Mouse (Mus musculus): ENCODE data around the gene P4hb. TPM values are rescaled to one million over a fixed set of nuclear protein-coding genes. Genes with fewer than 3 reads are reported as not detected.

The P4hb gene
- total and polyA plus RNA-seq, 3 experiments: 563 to 1,152 (median 625) TPM

GRCm38 (mm10) chr11:120530085-120530964 is 42.7 kb downstream of the P4hb start, which contains the start of gene Gcgr:
TSS of gene Gcgr (plus strand) at chr11:120530699.
- H3K27me3 ChIP-seq (ENCODE audit: control insufficient read depth in 1 of 2, insufficient read depth in 2 of 2, low read length in 2 of 2): peaks cover 5 to 10% of the 10 kb centered on the region in 2 experiments; a peak in 2 of 4 replicates
- no peak within 1 kb of the TSS for H3K27ac ChIP-seq (ENCODE audit: control insufficient read depth, low read depth, low read length)
- H3K36me3 ChIP-seq (ENCODE audit: control insufficient read depth in 1 of 2, insufficient read depth in 2 of 2, low read length in 2 of 2): peaks cover 0 to 15% of the 10 kb centered on the region in 2 experiments; a peak in 2 of 4 replicates
- no peak for DNase-seq (ENCODE audit: low read depth, low spot score)
- H3K4me3 ChIP-seq (ENCODE audit: control insufficient read depth in 1 of 2, insufficient read depth in 1 of 2, low read depth in 2 of 2, low read length in 2 of 2): no peak within 1 kb of the TSS
- no peak for TF ChIP-seq KAT2A (conservative IDR thresholded peaks at IDR 0.05; ENCODE audit: low read depth, low read length)
- TF ChIP-seq TAL1 (IDR thresholded peaks at IDR 0.05; ENCODE audit: low read length): no peak
- TF ChIP-seq ZNF384 (IDR thresholded peaks at IDR 0.05; ENCODE audit: low read depth, low read length): no peak
- no peak for TF ChIP-seq ZKSCAN1 (IDR thresholded peaks at IDR 0.05; ENCODE audit: low read depth, low read length)
- no peak for TF ChIP-seq RAD21 (IDR thresholded peaks at IDR 0.05; ENCODE audit: low read depth, low read length)
- TF ChIP-seq POLR2AphosphoS2 (IDR thresholded peaks at IDR 0.05; ENCODE audit: low read length): no peak
- TF ChIP-seq UBTF (IDR thresholded peaks at IDR 0.05; ENCODE audit: borderline replicate concordance, insufficient read depth, low read depth, low read length): no peak
- TF ChIP-seq MXI1 (IDR thresholded peaks at IDR 0.05; ENCODE audit: low read depth, low read length): no peak
- TF ChIP-seq HCFC1 (IDR thresholded peaks at IDR 0.05; ENCODE audit: low read depth, low read length): no peak
- H3K4me1 ChIP-seq (ENCODE audit: control insufficient read depth in 1 of 2, insufficient read depth in 2 of 2, low read length in 2 of 2): peaks cover 4 to 24% of the 10 kb centered on the region in 2 experiments
- H3K9me3 ChIP-seq (replicated peaks; ENCODE audit: insufficient read depth, low read length): no peaks in the 10 kb centered on the region
- no peaks in the 10 kb centered on the region for H3K79me2 ChIP-seq (ENCODE audit: control insufficient read depth, insufficient read depth, low read length, poor library complexity)
- no peak within 1 kb of the TSS for H3K9ac ChIP-seq (ENCODE audit: control insufficient read depth, low read depth, low read length, poor library complexity, severe bottlenecking)

GRCm38 (mm10) chr11:120528903-120529302 is 44.1 kb downstream of the P4hb start:
- no peaks in the 10 kb centered on the region for H3K79me2 ChIP-seq (ENCODE audit: control insufficient read depth, insufficient read depth, low read length, poor library complexity)

More at GRCm38 (mm10) chr11:120528903-120529302, 44.1 kb downstream of the P4hb start:
- no peak for DNase-seq (ENCODE audit: low read depth, low spot score)
- H3K36me3 ChIP-seq (ENCODE audit: control insufficient read depth in 1 of 2, insufficient read depth in 2 of 2, low read length in 2 of 2): peaks cover 0 to 15% of the 10 kb centered on the region in 2 experiments; a peak in 2 of 4 replicates
- H3K27ac ChIP-seq (ENCODE audit: control insufficient read depth, low read depth, low read length): no peak overlapping the region
- H3K9me3 ChIP-seq (replicated peaks; ENCODE audit: insufficient read depth, low read length): no peaks in the 10 kb centered on the region
- no peak for TF ChIP-seq TBP (IDR thresholded peaks at IDR 0.05; ENCODE audit: low read depth, low read length)
- TF ChIP-seq MYB (IDR thresholded peaks at IDR 0.05; ENCODE audit: low read depth, low read length): no peak
- TF ChIP-seq MAX (IDR thresholded peaks at IDR 0.05; ENCODE audit: low read length): no peak
- no peak for TF ChIP-seq RCOR1 (IDR thresholded peaks at IDR 0.05; ENCODE audit: low read depth, low read length)
- TF ChIP-seq CHD2 (IDR thresholded peaks at IDR 0.05; ENCODE audit: low read length): no peak
- no peak for TF ChIP-seq ZMIZ1 (IDR thresholded peaks at IDR 0.05; ENCODE audit: low read depth, low read length)
- no peak for TF ChIP-seq KAT2A (conservative IDR thresholded peaks at IDR 0.05; ENCODE audit: low read depth, low read length)
- TF ChIP-seq TAL1 (IDR thresholded peaks at IDR 0.05; ENCODE audit: low read length): no peak
- no peak for TF ChIP-seq NRF1 (IDR thresholded peaks at IDR 0.05; ENCODE audit: insufficient read depth, low read depth, low read length, poor library complexity, severe bottlenecking)
- no peak for TF ChIP-seq ZKSCAN1 (IDR thresholded peaks at IDR 0.05; ENCODE audit: low read depth, low read length)
- no peak for TF ChIP-seq ZNF384 (IDR thresholded peaks at IDR 0.05; ENCODE audit: low read depth, low read length)
- TF ChIP-seq POLR2AphosphoS5 (IDR thresholded peaks at IDR 0.05; ENCODE audit: borderline replicate concordance, low read depth, low read length): no peak
- TF ChIP-seq TCF12 (IDR thresholded peaks at IDR 0.05; ENCODE audit: low read depth, low read length): no peak
- TF ChIP-seq NELFE (IDR thresholded peaks at IDR 0.05; ENCODE audit: low read depth, low read length): no peak
- no peak for TF ChIP-seq SMC3 (IDR thresholded peaks at IDR 0.05; ENCODE audit: low read depth, low read length)
- TF ChIP-seq MEF2A (IDR thresholded peaks at IDR 0.05; ENCODE audit: extremely low read depth, insufficient replicate concordance, low read depth, low read length, poor library complexity, severe bottlenecking): no peak
- no peak for TF ChIP-seq USF1 (IDR thresholded peaks at IDR 0.05; ENCODE audit: low read depth, low read length)
- no peak overlapping the region for H3K9ac ChIP-seq (ENCODE audit: control insufficient read depth, low read depth, low read length, poor library complexity, severe bottlenecking)
- H3K27me3 ChIP-seq (ENCODE audit: control insufficient read depth in 1 of 2, insufficient read depth in 2 of 2, low read length in 2 of 2): peaks cover 5 to 10% of the 10 kb centered on the region in 2 experiments; a peak in 2 of 4 replicates
- H3K4me3 ChIP-seq (ENCODE audit: control insufficient read depth in 1 of 2, insufficient read depth in 1 of 2, low read depth in 2 of 2, low read length in 2 of 2): no peak overlapping the region
- peaks cover 4 to 25% of the 10 kb centered on the region in 2 experiments for H3K4me1 ChIP-seq (ENCODE audit: control insufficient read depth in 1 of 2, insufficient read depth in 2 of 2, low read length in 2 of 2)
